Mouse (Mus musculus) liver, embryonic 14.5 days (tissue): Measurements from ENCODE around the gene Vat1.

Source experiments
- CTCF ChIP-seq: IDR thresholded peaks from 2 replicates; pipeline ENCODE4 v1.5.1; 2016; ENCODE audit warnings: antibody characterized with exemption, low read depth, control low read depth
- EP300 ChIP-seq: IDR thresholded peaks from 2 replicates; pipeline ENCODE4 v1.6.1; 2016; ENCODE audit warnings: antibody characterized with exemption, low read depth

DNA sequence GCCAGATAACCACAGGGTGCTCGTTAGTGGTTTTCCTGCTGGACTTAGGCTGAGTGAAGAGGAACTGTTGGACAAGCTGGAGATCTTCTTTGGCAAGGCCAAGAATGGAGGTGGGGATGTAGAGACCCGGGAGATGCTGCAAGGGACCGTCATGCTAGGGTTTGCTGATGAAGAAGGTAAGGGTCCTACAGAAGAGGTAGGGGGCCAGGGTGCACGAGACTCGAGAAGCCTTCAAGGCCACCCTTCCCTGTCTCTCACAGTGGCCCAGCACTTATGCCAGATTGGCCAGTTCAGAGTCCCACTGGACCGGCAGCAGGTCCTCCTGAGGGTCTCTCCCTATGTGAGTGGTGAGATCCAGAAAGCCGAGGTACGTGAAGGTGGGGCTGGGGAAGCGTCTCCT, 8.4 kb downstream of the Vat1 start:
- TF ChIP-seq EP300, result no peak
- TF ChIP-seq CTCF, result no peak
